Mouse (Mus musculus): ENCODE results near the gene Tmem259.

Tmem259 gene

GRCm38 (mm10) chr10:79984195-79984816 is at the start of gene Tmem259:
Tmem259 (minus strand) TSS chr10:79984330.
- peak; percentile 97 for DNase-seq (ENCODE audit: low read depth)

GRCm38 (mm10) chr10:80032799-80033480 is 48.8 kb upstream of the Tmem259 start:
- peak; percentile 87 for DNase-seq (ENCODE audit: low read depth)

- no peak for DNase-seq (ENCODE audit: low read depth)
Measured at GRCm38 (mm10) chr10:80030736-80031135, 46.6 kb upstream of the Tmem259 start.

GRCm38 (mm10) chr10:80030191-80030590 is 46.1 kb upstream of the Tmem259 start:
- no peak for DNase-seq (ENCODE audit: low read depth)

GRCm38 (mm10) chr10:80028521-80028846 is 44.4 kb upstream of the Tmem259 start:
- DNase-seq (ENCODE audit: low read depth), result no peak

- peak; percentile 36 for DNase-seq (ENCODE audit: low read depth)
Measured at GRCm38 (mm10) chr10:80027681-80028520, 43.8 kb upstream of the Tmem259 start.

- DNase-seq (ENCODE audit: low read depth), result peak; percentile 43
Measured at GRCm38 (mm10) chr10:80025889-80026288, 41.8 kb upstream of the Tmem259 start.

GRCm38 (mm10) chr10:80025463-80025862 is 41.3 kb upstream of the Tmem259 start:
- no peak for DNase-seq (ENCODE audit: low read depth)

- DNase-seq (ENCODE audit: low read depth), result no peak
Measured at GRCm38 (mm10) chr10:80025044-80025347, 40.9 kb upstream of the Tmem259 start.

- no peak for DNase-seq (ENCODE audit: low read depth)
Measured at GRCm38 (mm10) chr10:80024229-80025043, 40.3 kb upstream of the Tmem259 start.

GRCm38 (mm10) chr10:80023758-80024157 is 39.6 kb upstream of the Tmem259 start:
- no peak for DNase-seq (ENCODE audit: low read depth)

GRCm38 (mm10) chr10:80022806-80023205 is 38.7 kb upstream of the Tmem259 start:
- no peak for DNase-seq (ENCODE audit: low read depth)

GRCm38 (mm10) chr10:80022164-80022563 is 38.0 kb upstream of the Tmem259 start:
- no peak for DNase-seq (ENCODE audit: low read depth)

- no peak for DNase-seq (ENCODE audit: low read depth)
Measured at GRCm38 (mm10) chr10:80021320-80021641, 37.2 kb upstream of the Tmem259 start.

GRCm38 (mm10) chr10:80020603-80021319 is 36.6 kb upstream of the Tmem259 start:
- no peak for DNase-seq (ENCODE audit: low read depth)

- no peak for DNase-seq (ENCODE audit: low read depth)
Measured at GRCm38 (mm10) chr10:80020191-80020590, 36.1 kb upstream of the Tmem259 start.

GRCm38 (mm10) chr10:80019471-80020131 is 35.5 kb upstream of the Tmem259 start:
- no peak for DNase-seq (ENCODE audit: low read depth)

- peak; percentile 34 for DNase-seq (ENCODE audit: low read depth)
Measured at GRCm38 (mm10) chr10:80018739-80019297, 34.7 kb upstream of the Tmem259 start.

- DNase-seq (ENCODE audit: low read depth), result no peak
Measured at GRCm38 (mm10) chr10:80017771-80018170, 33.6 kb upstream of the Tmem259 start.

GRCm38 (mm10) chr10:80017361-80017760 is 33.2 kb upstream of the Tmem259 start:
- no peak for DNase-seq (ENCODE audit: low read depth)

GRCm38 (mm10) chr10:80016931-80017330 is 32.8 kb upstream of the Tmem259 start:
- DNase-seq (ENCODE audit: low read depth), result no peak

All from NIH3T3 (cell line).